Mouse (Mus musculus) bone marrow macrophage, adult 2 months (primary cell): ENCODE results near the gene Zdhhc3.

Experiments used
- CTCF ChIP-seq: IDR thresholded peaks from 2 replicates; pipeline ENCODE4 v1.5.1; 2012; ENCODE audit warnings: low read depth, mild to moderate bottlenecking, low read length, moderate library complexity
- POLR2A ChIP-seq: IDR thresholded peaks from 2 replicates; pipeline ENCODE4 v1.6.1; 2012; ENCODE audit warnings: mild to moderate bottlenecking, low read depth, low read length, borderline replicate concordance

GRCm38 (mm10) chr9:123047665-123048064 lies 65.3 kb downstream of the Zdhhc3 start:
- TF ChIP-seq CTCF = no peak
- no peak for TF ChIP-seq POLR2A
